Mouse (Mus musculus): ENCODE results near the gene Map4k1. TPM values are rescaled to one million over a fixed set of nuclear protein-coding genes. Genes with fewer than 3 reads are reported as not detected.

Map4k1 gene
- total RNA-seq, 2 experiments from 2014 or later, result 0.29 to 0.36 TPM

DNA sequence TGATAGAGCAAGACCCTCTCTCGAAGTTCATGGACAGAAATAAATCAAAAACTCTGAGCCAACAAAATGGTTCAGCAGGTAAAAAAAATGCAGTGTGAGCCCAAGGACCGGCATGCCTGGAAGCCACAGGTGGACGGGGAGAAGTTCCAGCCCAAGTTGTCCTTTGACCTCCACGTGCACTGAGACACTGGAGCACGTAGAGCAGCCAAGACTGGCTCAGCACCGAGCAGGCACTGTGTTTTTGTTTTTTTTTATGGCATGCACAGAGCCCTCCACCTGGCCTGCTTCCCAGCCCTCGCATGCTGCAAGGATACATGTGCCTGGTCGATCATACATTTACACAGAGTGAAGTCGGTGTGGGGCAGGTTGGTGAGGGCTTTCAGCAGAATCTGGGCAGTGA is 4.3 kb upstream of the Map4k1 start:
- DNase-seq, result no peak

- DNase-seq, result peak; percentile 45
These were observed 594 bp downstream of the Map4k1 start for GRCm38 (mm10) chr7:28982274-28983013.

DNA sequence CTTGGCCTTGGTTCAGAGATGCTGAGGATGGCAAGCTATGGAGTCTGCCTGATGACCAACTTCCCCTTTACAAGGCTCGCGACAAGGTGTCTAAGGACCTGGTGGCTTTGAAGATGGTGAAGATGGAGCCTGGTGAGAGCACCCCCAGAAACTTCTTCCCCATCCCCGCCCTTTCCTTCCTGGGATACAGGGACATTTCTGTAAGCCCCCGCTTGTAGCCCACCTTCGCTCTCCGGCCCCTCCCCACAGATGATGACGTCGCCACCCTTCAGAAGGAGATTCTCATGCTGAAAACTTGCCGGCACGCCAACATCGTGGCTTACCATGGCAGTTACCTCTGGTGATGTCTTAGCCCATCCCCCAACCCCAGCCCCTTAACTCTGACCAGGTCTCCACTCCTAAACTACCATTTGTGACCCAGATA is 1.3 kb downstream of the Map4k1 start:
- DNase-seq, result no peak

DNA sequence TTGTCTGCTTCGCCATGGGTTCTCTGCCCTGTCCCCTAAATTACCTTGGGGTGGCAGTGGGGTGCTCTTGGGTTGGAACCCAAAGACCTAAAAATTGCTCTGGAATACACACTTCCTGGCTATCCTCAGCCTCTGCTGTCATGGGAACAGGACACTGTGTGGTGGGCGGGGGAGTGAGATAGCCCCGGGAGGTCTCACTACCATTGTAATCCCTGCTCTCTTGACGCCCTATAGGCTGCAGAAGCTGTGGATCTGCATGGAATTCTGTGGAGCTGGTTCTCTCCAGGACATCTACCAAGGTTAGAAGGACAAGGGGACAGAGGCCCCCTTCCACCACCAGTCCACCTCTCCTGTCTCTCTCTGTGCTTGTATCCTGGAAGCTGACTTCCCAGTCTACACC is 2.0 kb downstream of the Map4k1 start:
- no peak for DNase-seq

DNA sequence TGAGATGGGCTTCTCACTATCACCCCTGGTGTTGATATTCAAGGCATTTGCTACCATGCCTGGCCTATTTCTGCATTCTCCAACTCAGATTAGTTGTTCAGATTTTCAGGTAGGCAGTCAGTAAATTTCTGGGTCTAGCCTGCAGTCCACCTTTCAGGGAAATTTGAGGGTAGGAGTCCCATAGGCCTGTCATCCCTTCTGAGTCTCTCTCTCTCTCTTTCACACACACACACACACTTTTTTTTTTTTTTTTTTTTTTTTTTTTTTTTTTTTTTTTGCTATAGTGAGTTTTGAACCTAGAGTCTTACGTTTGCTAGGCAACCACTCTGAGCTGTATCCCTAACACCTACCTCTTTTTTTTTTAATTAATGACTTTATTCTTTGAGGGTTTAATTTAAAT is 2.6 kb downstream of the Map4k1 start:
- DNase-seq, result no peak

DNA sequence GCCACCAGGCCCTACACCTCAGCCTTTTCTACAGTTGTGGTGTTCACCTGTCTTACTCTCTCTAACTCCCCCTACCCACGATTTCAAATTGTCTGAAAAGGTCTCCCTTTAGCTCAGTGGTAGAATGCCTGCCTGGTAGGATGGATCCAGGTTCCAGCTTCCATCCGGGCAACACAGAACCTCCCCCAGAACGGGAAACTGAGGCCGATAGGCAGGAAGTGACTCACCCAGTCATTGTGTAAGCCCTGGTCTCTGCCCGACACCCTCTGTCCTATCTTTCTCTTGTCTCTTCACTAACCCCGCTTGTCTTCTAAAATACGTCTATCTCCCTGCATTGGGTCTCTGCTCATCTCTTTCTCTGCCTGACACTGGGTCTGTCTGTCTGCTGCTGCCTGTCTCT is 3.4 kb downstream of the Map4k1 start:
- no peak for DNase-seq

- DNase-seq, result no peak
These were observed 9.0 kb downstream of the Map4k1 start for GRCm38 (mm10) chr7:28990766-28991273.

GRCm38 (mm10) chr7:28991616-28992015 is 9.8 kb downstream of the Map4k1 start:
- DNase-seq, result no peak

- no peak for DNase-seq
These were observed 11.1 kb downstream of the Map4k1 start for GRCm38 (mm10) chr7:28992997-28993396.

DNA sequence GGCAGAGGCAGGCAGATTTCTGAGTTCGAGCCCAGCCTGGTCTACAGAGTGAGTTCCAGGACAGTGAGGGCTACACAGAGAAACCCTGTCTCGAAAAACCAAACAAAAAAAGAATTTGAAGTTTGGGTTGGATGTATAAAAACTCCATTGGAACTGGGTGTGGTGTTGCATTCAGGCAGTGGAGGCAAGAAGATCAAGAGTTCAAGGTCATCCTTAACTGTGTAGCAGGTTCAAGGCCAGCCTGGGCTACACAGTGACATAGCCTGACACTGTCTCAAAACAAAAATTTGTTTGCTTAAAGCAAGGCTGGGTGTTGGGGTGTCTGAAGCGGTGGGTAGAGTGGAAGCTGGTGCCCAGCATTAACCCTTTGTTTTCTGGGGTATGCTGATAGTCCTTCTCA is 11.6 kb downstream of the Map4k1 start:
- DNase-seq, result no peak

DNA sequence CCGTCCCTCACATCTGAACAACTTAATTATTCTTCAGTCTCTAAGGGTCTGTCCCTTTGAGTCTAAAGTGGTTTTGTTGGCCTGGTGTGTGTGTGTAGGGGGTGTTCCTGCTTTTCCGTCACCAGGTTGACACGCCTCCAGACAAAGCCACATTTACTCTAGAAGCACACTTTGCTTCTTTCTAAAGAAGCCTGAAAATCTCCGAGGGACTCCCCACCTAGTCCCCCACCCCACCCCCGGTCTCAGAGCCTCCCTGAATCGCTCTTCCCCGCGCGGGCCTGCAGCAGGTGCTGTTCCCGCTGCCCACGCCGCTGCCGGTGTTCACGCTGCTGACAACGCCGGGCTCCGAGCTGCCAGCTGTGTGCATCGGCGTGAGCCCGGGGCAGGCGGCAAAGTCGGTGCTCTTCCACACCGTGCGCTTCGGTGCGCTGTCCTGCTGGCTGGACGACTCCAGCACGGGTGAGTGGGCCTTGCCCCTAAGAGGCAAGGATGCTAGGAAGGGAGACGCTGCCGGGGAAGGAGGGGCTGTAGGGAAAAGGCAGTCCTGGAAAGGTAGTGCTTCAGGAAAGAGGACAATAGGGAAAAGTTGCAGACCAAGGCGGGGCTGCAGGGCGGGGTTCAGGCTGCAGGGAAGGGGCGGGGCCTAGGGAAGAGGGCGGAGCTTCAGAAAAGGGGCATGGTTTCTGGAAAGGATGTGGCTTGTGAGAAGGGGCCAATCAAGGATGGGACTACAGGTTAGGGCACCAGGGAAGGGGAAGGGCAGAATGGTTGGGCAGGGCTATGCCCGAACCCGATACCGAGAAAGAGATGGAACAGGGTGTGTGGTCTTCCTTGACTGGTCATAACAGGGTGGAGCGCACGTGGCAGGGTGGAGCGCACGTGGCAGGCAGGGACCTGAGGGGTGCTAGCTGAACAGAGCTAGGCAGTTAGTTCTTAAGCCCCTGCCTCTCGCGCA is 19.1 kb downstream of the Map4k1 start:
- DNase-seq, result peak; percentile 56

GRCm38 (mm10) chr7:29007224-29008101 is 25.6 kb downstream of the Map4k1 start:
- DNase-seq, result no peak

DNA sequence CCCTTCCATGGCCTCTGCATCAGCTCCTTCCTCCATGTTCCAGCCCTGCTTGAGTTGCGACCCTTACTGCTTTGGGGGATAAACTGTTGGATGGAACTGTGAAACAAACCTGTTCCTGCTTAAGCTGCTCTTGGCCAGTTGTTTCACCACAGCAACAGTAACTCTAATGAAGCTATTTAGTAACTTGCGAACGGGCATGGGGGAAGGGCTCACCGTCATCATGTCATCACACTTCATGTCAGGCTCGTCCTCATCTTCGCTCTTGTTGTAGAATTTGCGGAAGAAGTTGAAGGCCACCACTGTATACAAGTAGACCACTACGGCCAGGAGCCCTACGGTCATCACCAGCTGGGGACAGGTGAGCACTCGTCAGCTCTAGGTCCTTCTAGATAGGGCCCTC is 26.3 kb downstream of the Map4k1 start:
- DNase-seq, result no peak

- no peak for DNase-seq
These were observed 26.9 kb downstream of the Map4k1 start for GRCm38 (mm10) chr7:29008714-29009113.

DNA sequence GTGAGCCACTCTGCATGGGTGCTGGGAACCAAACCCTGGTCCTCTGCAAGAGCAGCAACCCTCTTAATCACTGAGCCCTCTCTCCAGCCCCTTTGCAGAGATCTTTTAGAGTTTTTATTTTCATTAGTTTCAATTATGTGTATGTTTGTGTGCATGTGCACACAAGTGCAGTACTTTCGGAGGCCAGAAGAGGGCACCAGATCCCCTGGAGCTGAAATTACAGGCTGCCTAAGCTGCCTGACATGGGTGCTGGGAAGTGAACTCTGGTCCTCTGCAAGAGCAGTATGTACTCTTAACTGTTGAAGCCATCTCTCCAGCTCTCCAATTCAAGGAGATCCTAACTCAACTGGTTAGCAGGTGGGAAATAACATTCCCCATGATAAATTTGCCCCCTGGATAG is 33.1 kb downstream of the Map4k1 start:
- no peak for DNase-seq

- DNase-seq, result no peak
These were observed 34.6 kb downstream of the Map4k1 start for GRCm38 (mm10) chr7:29016440-29016839.

- DNase-seq, result no peak
These were observed 35.4 kb downstream of the Map4k1 start for GRCm38 (mm10) chr7:29017222-29017621.

GRCm38 (mm10) chr7:29019447-29020220 is 37.8 kb downstream of the Map4k1 start:
- DNase-seq, result no peak

GRCm38 (mm10) chr7:29022479-29022878 is 40.6 kb downstream of the Map4k1 start:
- DNase-seq, result no peak

- DNase-seq, result no peak
These were observed 41.7 kb downstream of the Map4k1 start for GRCm38 (mm10) chr7:29023514-29023913.

- DNase-seq, result no peak
These were observed 43.7 kb downstream of the Map4k1 start for GRCm38 (mm10) chr7:29025566-29025965.

Data from gastrocnemius, postnatal 25 days (tissue).